Mouse (Mus musculus): Measurements from ENCODE around the gene Hdac7.

- no peak for TF ChIP-seq POLR2A (IDR thresholded peaks at IDR 0.05; ENCODE audit: insufficient read depth, low read depth, low read length)
- no peak for TF ChIP-seq CTCF (IDR thresholded peaks at IDR 0.05; ENCODE audit: insufficient read depth, low read depth, low read length)
Measured at GRCm38 (mm10) chr15:97752491-97752890, 91.8 kb downstream of the Hdac7 start.

Data from olfactory bulb, adult 2 months (tissue).